Mouse (Mus musculus) small intestine, adult 2 months (tissue): ENCODE results near the gene Srgap2. TPM values are rescaled to one million over a fixed set of nuclear protein-coding genes. Genes with fewer than 3 reads are reported as not detected.

ENCODE experiments used
- H3K27ac ChIP-seq: fragments of 200-500 bp; 2 replicates; pipeline ENCODE4 v1.5.1; 2012; ENCODE audit warnings: low read depth, low read length, control low read depth, inconsistent platforms; ENCODE audit not compliant: insufficient read depth
- H3K27me3 ChIP-seq: fragments of 200-500 bp; 2 replicates; pipeline ENCODE4 v1.6.1; 2012; ENCODE audit warnings: mild to moderate bottlenecking, moderate library complexity, low read length, inconsistent platforms; ENCODE audit not compliant: control insufficient read depth, insufficient read depth
- H3K36me3 ChIP-seq: fragments of 200-500 bp; 2 replicates; pipeline ENCODE4 v1.6.1; 2012; ENCODE audit warnings: mild to moderate bottlenecking, low read length, control low read depth, inconsistent platforms; ENCODE audit not compliant: control insufficient read depth, insufficient read depth
- H3K4me1 ChIP-seq: fragments of 200-500 bp; 2 replicates; pipeline ENCODE4 v1.6.1; 2012; ENCODE audit warnings: low read length, inconsistent platforms, mixed read lengths; ENCODE audit not compliant: control insufficient read depth, insufficient read depth, insufficient read length
- H3K4me3 ChIP-seq: fragments of 200-500 bp; 2 replicates; pipeline ENCODE4 v1.5.1; 2012; ENCODE audit warnings: low read depth, mild to moderate bottlenecking, control low read depth, inconsistent platforms, low read length, moderate library complexity
- CTCF ChIP-seq: fragments of 200-500 bp; IDR thresholded peaks from 2 replicates; pipeline ENCODE4 v1.5.1; 2012; ENCODE audit warnings: low read depth, mild to moderate bottlenecking, control low read depth, inconsistent platforms, low read length, moderate library complexity, mixed read lengths; ENCODE audit not compliant: insufficient replicate concordance, insufficient read length; ENCODE audit errors: extremely low read depth
- POLR2A ChIP-seq: fragments of 200-500 bp; IDR thresholded peaks from 2 replicates; pipeline ENCODE4 v1.6.1; 2012; ENCODE audit warnings: low read depth, mild to moderate bottlenecking, control low read depth, inconsistent platforms, low read length, moderate library complexity
- WGBS: fragments of 180-500 bp; shearing (Covaris S2); methylation state at CpG from one replicate; pipeline ENCODE4 v1.1.7; 2018; 5-methylcytosine and 5-hydroxymethylcytosine counted together
- polyA plus RNA-seq: library from polyadenylated mRNA; depleted of rRNA; stranded (reverse); fragments of >200 nt; gene quantifications from 2 replicates; pipeline ENCODE4 v1.2.3, GENCODE M21; 2012

Srgap2 gene
- polyA plus RNA-seq, 1 experiment = 5.6 TPM

- Histone ChIP-seq H3K27me3 (no peaks in the 10 kb centered on the region; the same call in 1 of the 2 replicates), H3K27ac (no peak overlapping the region), H3K4me3 (no peak overlapping the region), H3K36me3 (no peaks in the 10 kb centered on the region), H3K4me1 (no peaks in the 10 kb centered on the region)
- WGBS = 81% methylated on average over 1 of the region's 1 CpGs
- TF ChIP-seq CTCF (no peak), POLR2A (no peak)
Observed at GRCm38 (mm10) chr1:131365832-131366231, 161.3 kb downstream of the Srgap2 start.

DNA sequence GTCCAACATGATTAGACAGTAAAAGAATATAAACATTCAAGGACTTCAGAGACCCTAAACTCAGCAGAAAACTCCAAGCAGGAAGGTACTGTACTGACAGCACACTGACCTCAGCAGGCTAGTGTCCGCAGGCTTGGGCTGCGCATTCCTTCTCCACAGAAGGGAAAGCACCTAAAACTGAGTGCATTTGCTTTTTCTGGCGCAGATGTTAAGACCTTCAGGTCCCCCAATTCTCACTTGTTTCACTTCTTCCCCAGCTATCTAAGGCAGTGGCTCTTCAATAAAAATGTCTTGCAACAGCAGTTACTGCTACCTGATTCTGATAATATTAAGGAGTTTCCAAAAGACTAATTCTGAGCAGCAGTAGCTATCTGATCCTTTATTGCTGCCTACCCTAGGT lies 162.7 kb downstream of the Srgap2 start:
- no peaks in the 10 kb centered on the region; the same call in 1 of the 2 replicates for H3K27me3 ChIP-seq
- WGBS = 98% methylated on average over 3 of the region's 3 CpGs
- H3K4me3 ChIP-seq = no peak overlapping the region
- no peaks in the 10 kb centered on the region for H3K36me3 ChIP-seq
- H3K4me1 ChIP-seq = no peaks in the 10 kb centered on the region
- no peak for TF ChIP-seq CTCF
- TF ChIP-seq POLR2A = no peak
- no peak overlapping the region for H3K27ac ChIP-seq

GRCm38 (mm10) chr1:131363887-131364286 lies 163.3 kb downstream of the Srgap2 start:
- WGBS = 65% methylated on average over 3 of the region's 3 CpGs
- H3K27me3 ChIP-seq = no peaks in the 10 kb centered on the region; the same call in 1 of the 2 replicates
- H3K27ac ChIP-seq = no peak overlapping the region
- no peaks in the 10 kb centered on the region for H3K36me3 ChIP-seq
- H3K4me1 ChIP-seq = no peaks in the 10 kb centered on the region
- no peak overlapping the region for H3K4me3 ChIP-seq
- no peak for TF ChIP-seq CTCF
- TF ChIP-seq POLR2A = no peak

DNA sequence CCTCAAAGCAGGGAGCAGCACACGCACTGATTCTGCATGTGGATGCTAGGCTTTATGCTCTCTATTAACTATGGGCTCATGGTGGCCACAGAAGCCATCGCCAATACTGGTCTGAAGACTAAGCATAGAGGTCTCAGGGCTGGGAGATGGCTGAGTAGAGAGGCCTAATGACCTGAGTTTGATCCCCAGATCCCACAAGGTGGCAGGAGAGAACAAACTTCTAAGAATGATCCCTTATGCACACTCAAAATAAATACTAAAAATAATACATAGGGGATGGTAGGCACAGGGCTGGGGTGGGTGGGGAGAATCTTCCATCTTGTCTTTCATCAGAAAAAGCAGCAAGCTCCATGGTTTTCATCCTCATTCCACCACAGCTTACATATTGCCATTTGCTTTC lies 165.1 kb downstream of the Srgap2 start:
- WGBS = 94% methylated on average over 2 of the region's 2 CpGs
- Histone ChIP-seq H3K27me3 (no peaks in the 10 kb centered on the region), H3K27ac (no peak overlapping the region), H3K4me3 (no peak overlapping the region), H3K36me3 (no peaks in the 10 kb centered on the region), H3K4me1 (no peaks in the 10 kb centered on the region)
- TF ChIP-seq CTCF (no peak), POLR2A (no peak)

- H3K27me3 ChIP-seq = no peaks in the 10 kb centered on the region
- H3K4me1 ChIP-seq = no peaks in the 10 kb centered on the region
- 89% methylated on average over 3 of the region's 3 CpGs for WGBS
- H3K27ac ChIP-seq = no peak overlapping the region
- H3K36me3 ChIP-seq = peaks cover 3% of the 10 kb centered on the region
- no peak overlapping the region for H3K4me3 ChIP-seq
- TF ChIP-seq CTCF = no peak
- TF ChIP-seq POLR2A = no peak
Observed at GRCm38 (mm10) chr1:131360800-131361199, 166.4 kb downstream of the Srgap2 start.

DNA sequence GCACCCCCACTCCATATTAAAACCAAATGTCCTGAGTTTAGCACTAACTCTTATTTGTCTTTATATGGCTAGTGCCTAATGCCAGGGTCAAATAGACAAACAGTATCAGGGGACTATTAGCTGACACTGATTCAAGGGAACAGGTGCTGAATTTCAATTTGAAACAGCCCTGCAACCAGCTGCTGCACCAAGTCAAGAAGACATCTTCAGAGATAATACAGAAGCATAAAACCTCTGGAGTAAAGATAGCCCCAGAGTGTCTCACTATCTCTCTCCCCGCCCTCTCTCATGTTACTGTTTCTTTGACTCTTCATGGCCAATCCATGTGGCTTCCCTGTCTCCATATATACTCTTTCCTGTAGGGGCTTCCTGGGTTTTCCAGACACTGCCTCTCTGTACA lies 167.5 kb downstream of the Srgap2 start:
- Histone ChIP-seq H3K4me3 (no peak overlapping the region), H3K36me3 (peaks cover 7% of the 10 kb centered on the region), H3K27ac (no peak overlapping the region), H3K4me1 (no peaks in the 10 kb centered on the region), H3K27me3 (no peaks in the 10 kb centered on the region)
- WGBS = 91% methylated on average over 1 of the region's 1 CpGs
- no peak for TF ChIP-seq CTCF
- no peak for TF ChIP-seq POLR2A

- WGBS = 94% methylated on average over 1 of the region's 1 CpGs
- no peaks in the 10 kb centered on the region for H3K4me1 ChIP-seq
- no peak overlapping the region for H3K27ac ChIP-seq
- H3K4me3 ChIP-seq = no peak overlapping the region
- H3K27me3 ChIP-seq = no peaks in the 10 kb centered on the region
- TF ChIP-seq CTCF (no peak), POLR2A (no peak)
- H3K36me3 ChIP-seq = peaks cover 10% of the 10 kb centered on the region
Observed at GRCm38 (mm10) chr1:131357213-131357612, 169.9 kb downstream of the Srgap2 start.
